Mouse (Mus musculus) limb, embryonic 14.5 days (tissue): ENCODE measurements at regions not wholly inside any gene's neighbourhood (a gene's known extent, or its start where the extent isn't known, plus 50 kb on each side); places are given as distances from the start of the nearest gene placed in this dataset.

ENCODE experiments used
- ATAC-seq: fragments of 200-750 bp; cut with Nextera tagmentation; 2 replicates; pipeline ENCODE4 v1.8.0; 2017; ENCODE audit warnings: low read depth, moderate number of reproducible peaks, moderate TSS enrichment; ENCODE audit not compliant: low FRiP score
- DNase-seq: peaks from one replicate; pipeline ENCODE4 v3.0.0-alpha.2; 2015; ENCODE audit warnings: low spot score
- H3K27ac ChIP-seq: fragments of 300-500 bp; sonication (generic); replicated peaks from 2 replicates; pipeline ENCODE4 v1.5.1; 2014; ENCODE audit warnings: low read depth, mild to moderate bottlenecking, low read length, moderate library complexity, mixed read lengths
- H3K27me3 ChIP-seq: fragments of 300-500 bp; sonication (generic); 2 replicates; pipeline ENCODE4 v1.6.1; 2014; ENCODE audit warnings: low read length, mixed read lengths; ENCODE audit not compliant: control insufficient read depth, insufficient read depth
- H3K36me3 ChIP-seq: fragments of 300-500 bp; sonication (generic); 2 replicates; pipeline ENCODE4 v1.6.1; 2014; ENCODE audit warnings: mild to moderate bottlenecking, low read length, moderate library complexity, mixed read lengths; ENCODE audit not compliant: control insufficient read depth, insufficient read depth
- H3K4me1 ChIP-seq: fragments of 300-500 bp; sonication (generic); 2 replicates; pipeline ENCODE4 v1.6.1; 2014; ENCODE audit warnings: antibody characterized with exemption, low read length, mixed read lengths; ENCODE audit not compliant: control insufficient read depth, insufficient read depth
- H3K4me2 ChIP-seq: fragments of 300-500 bp; sonication (generic); replicated peaks from 2 replicates; pipeline ENCODE4 v1.6.1; 2014; ENCODE audit warnings: low read depth, mild to moderate bottlenecking, low read length, moderate library complexity; ENCODE audit not compliant: severe bottlenecking
- H3K4me3 ChIP-seq: fragments of 300-500 bp; sonication (generic); replicated peaks from 2 replicates; pipeline ENCODE4 v1.5.1; 2014; ENCODE audit warnings: low read length
- H3K9ac ChIP-seq: fragments of 300-500 bp; sonication (generic); 2 replicates; pipeline ENCODE4 v1.6.1; 2014; ENCODE audit warnings: mild to moderate bottlenecking, low read depth, low read length, moderate library complexity; ENCODE audit not compliant: severe bottlenecking
- H3K9me3 ChIP-seq: fragments of 300-500 bp; sonication (generic); 2 replicates; pipeline ENCODE4 v1.6.1; 2016; ENCODE audit warnings: low read length; ENCODE audit not compliant: control insufficient read depth
- POLR2A ChIP-seq: fragments of 200-500 bp; IDR thresholded peaks from 2 replicates; pipeline ENCODE4 v1.8.0; 2012; ENCODE audit warnings: inconsistent platforms, mild to moderate bottlenecking, moderate library complexity, borderline replicate concordance; ENCODE audit not compliant: insufficient read depth, insufficient read length; ENCODE audit errors: extremely low read depth
- WGBS: fragments of 180-500 bp; shearing (Covaris S2); extraction: QIAGEN DNeasy Blood & Tissue Kit; methylation state at CpG from one replicate; pipeline ENCODE4 v1.1.7; 2014; 5-methylcytosine and 5-hydroxymethylcytosine counted together

GRCm38 (mm10) chr3:144119076-144119475 lies 85.9 kb downstream of the Lmo4 start:
- WGBS, result 67% methylated on average over 3 of the region's 3 CpGs
- no peaks in the 10 kb centered on the region; the same call in 1 of the 2 replicates for H3K9me3 ChIP-seq
- DNase-seq, result no peak
- TF ChIP-seq POLR2A, result no peak
- H3K27ac ChIP-seq, result no peak overlapping the region
- no peaks in the 10 kb centered on the region for H3K36me3 ChIP-seq
- no peak overlapping the region for H3K4me2 ChIP-seq
- H3K27me3 ChIP-seq, result no peaks in the 10 kb centered on the region
- no peak overlapping the region for H3K4me3 ChIP-seq
- no peak for ATAC-seq
- H3K4me1 ChIP-seq, result no peaks in the 10 kb centered on the region
- H3K9ac ChIP-seq, result no peak overlapping the region

GRCm38 (mm10) chr3:144113672-144114645 lies 91.1 kb downstream of the Lmo4 start:
- Histone ChIP-seq H3K9ac (no peak overlapping the region), H3K4me3 (no peak overlapping the region), H3K36me3 (no peaks in the 10 kb centered on the region), H3K27ac (no peak overlapping the region), H3K4me2 (no peak overlapping the region), H3K4me1 (peaks cover 4% of the 10 kb centered on the region), H3K9me3 (no peaks in the 10 kb centered on the region; the same call in 1 of the 2 replicates), H3K27me3 (no peaks in the 10 kb centered on the region)
- WGBS, result 49% methylated on average over 11 of the region's 11 CpGs
- ATAC-seq, result peak; percentile 57; the same call in 1 of the 2 replicates
- no peak for TF ChIP-seq POLR2A
- DNase-seq, result peak; percentile 55

- Histone ChIP-seq H3K36me3 (no peaks in the 10 kb centered on the region), H3K4me1 (peaks cover 13% of the 10 kb centered on the region), H3K4me3 (no peak overlapping the region), H3K9me3 (no peaks in the 10 kb centered on the region), H3K4me2 (no peak overlapping the region), H3K27me3 (no peaks in the 10 kb centered on the region), H3K27ac (no peak overlapping the region), H3K9ac (no peak overlapping the region)
- TF ChIP-seq POLR2A, result no peak
- no peak for DNase-seq
- no peak for ATAC-seq
- 86% methylated on average over 5 of the region's 5 CpGs for WGBS
Measured at GRCm38 (mm10) chr3:144110331-144111080, 94.5 kb downstream of the Lmo4 start.

GRCm38 (mm10) chr3:144109769-144110168 lies 95.3 kb downstream of the Lmo4 start:
- Histone ChIP-seq H3K9ac (no peak overlapping the region), H3K4me3 (no peak overlapping the region), H3K27ac (no peak overlapping the region), H3K27me3 (no peaks in the 10 kb centered on the region), H3K9me3 (no peaks in the 10 kb centered on the region), H3K4me2 (no peak overlapping the region), H3K4me1 (peaks cover 13% of the 10 kb centered on the region), H3K36me3 (no peaks in the 10 kb centered on the region)
- ATAC-seq, result no peak
- no peak for TF ChIP-seq POLR2A
- 74% methylated on average over 2 of the region's 2 CpGs for WGBS
- DNase-seq, result no peak

GRCm38 (mm10) chr3:144108310-144108709 lies 96.7 kb downstream of the Lmo4 start:
- Histone ChIP-seq H3K4me2 (no peak overlapping the region), H3K9me3 (no peaks in the 10 kb centered on the region), H3K9ac (no peak overlapping the region), H3K27me3 (no peaks in the 10 kb centered on the region), H3K4me1 (peaks cover 9% of the 10 kb centered on the region), H3K4me3 (no peak overlapping the region), H3K36me3 (no peaks in the 10 kb centered on the region), H3K27ac (no peak overlapping the region)
- TF ChIP-seq POLR2A, result no peak
- DNase-seq (no peak), ATAC-seq (no peak)
- WGBS, result 57% methylated on average over 6 of the region's 6 CpGs
